Comparison of ENCODE assay signal across 19 mouse cellular contexts in the genomic region with DNA sequence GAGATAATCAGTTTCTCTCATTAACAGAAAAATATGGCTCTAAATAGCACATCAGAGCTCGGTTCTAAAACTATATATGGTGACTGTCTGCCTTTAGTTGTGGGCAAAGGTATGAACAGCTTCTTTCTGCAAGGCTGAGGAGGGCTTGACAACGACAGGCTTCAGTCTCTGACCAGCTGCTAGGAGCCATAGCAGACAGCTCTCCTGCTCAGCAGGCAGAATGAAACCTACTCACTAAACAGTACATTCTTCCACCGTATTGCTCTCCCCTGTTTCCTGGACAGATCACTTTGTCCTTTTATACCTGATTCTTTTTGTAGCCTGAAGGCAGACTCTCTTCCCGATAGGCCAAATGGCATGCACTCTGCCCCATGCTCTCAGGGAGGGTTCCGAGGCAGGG. TPM values are rescaled to one million over a fixed set of nuclear protein-coding genes. Genes with fewer than 3 reads are reported as not detected.
DNase-seq lines count a peak whose midpoint lies in the region; ATAC-seq lines count a peak whose summit lies in the region.
"Had no signal": no experiment of that assay in that cellular context is flagged by ENCODE, and none has a peak within 500 bp of the region (broad histone marks: within the 10 kb centered on the region; RNA-seq: fewer than 3 reads in every experiment).

No protein-coding gene starts in this region.

- WGBS in forebrain, embryonic 13.5 days, result 89% methylated on average over 5 of the region's 5 CpGs
- 89% methylated on average over 5 of the region's 5 CpGs for WGBS in forebrain, embryonic 10.5 days
- 86% methylated on average over 5 of the region's 5 CpGs for WGBS in hindbrain, embryonic 14.5 days
- 87% methylated on average over 5 of the region's 5 CpGs for WGBS in hindbrain, embryonic 12.5 days
- WGBS in neural tube, embryonic 13.5 days, result 83% methylated on average over 5 of the region's 5 CpGs
- 71% methylated on average over 5 of the region's 5 CpGs for WGBS in neural tube, embryonic 15.5 days

- H3K9me3 ChIP-seq in forebrain, embryonic 13.5 days (replicated peaks), result no peaks in the 10 kb centered on the region
- H3K9me3 ChIP-seq in forebrain, embryonic 10.5 days, result no peaks in the 10 kb centered on the region
- H3K9me3 ChIP-seq in hindbrain, embryonic 14.5 days (ENCODE audit: control insufficient read depth, low read length), result no peaks in the 10 kb centered on the region
- no peaks in the 10 kb centered on the region for H3K9me3 ChIP-seq in hindbrain, embryonic 12.5 days (replicated peaks)
- no peaks in the 10 kb centered on the region for H3K9me3 ChIP-seq in neural tube, embryonic 13.5 days
- H3K9me3 ChIP-seq in neural tube, embryonic 15.5 days (replicated peaks), result no peaks in the 10 kb centered on the region
- H3K9me3 ChIP-seq: heart, embryonic 10.5 days; heart, embryonic 15.5 days; midbrain, embryonic 12.5 days; stomach, embryonic 15.5 days had no signal

- H3K4me2 ChIP-seq in forebrain, embryonic 13.5 days, result no peak overlapping the region
- no peak overlapping the region for H3K4me2 ChIP-seq in hindbrain, embryonic 14.5 days (replicated peaks)
- no peak overlapping the region for H3K4me2 ChIP-seq in hindbrain, embryonic 12.5 days (replicated peaks)
- no peak overlapping the region for H3K4me2 ChIP-seq in neural tube, embryonic 13.5 days
- H3K4me2 ChIP-seq in neural tube, embryonic 15.5 days, result no peak overlapping the region
- H3K4me2 ChIP-seq: heart, embryonic 15.5 days; liver, embryonic 12.5 days; midbrain, embryonic 12.5 days; stomach, embryonic 15.5 days had no signal

- H3K9ac ChIP-seq in forebrain, embryonic 13.5 days, result no peak overlapping the region
- H3K9ac ChIP-seq in hindbrain, embryonic 14.5 days, result no peak overlapping the region
- no peak overlapping the region for H3K9ac ChIP-seq in hindbrain, embryonic 12.5 days
- no peak overlapping the region for H3K9ac ChIP-seq in neural tube, embryonic 13.5 days
- H3K9ac ChIP-seq in neural tube, embryonic 15.5 days (replicated peaks), result no peak overlapping the region
- H3K9ac ChIP-seq: heart, embryonic 15.5 days; liver, embryonic 12.5 days; liver, postnatal 0 days; midbrain, embryonic 12.5 days; stomach, embryonic 15.5 days had no signal

- H3K4me1 ChIP-seq in forebrain, embryonic 13.5 days, result no peaks in the 10 kb centered on the region
- H3K4me1 ChIP-seq in forebrain, embryonic 10.5 days, result no peaks in the 10 kb centered on the region
- no peaks in the 10 kb centered on the region for H3K4me1 ChIP-seq in hindbrain, embryonic 14.5 days (replicated peaks; ENCODE audit: control insufficient read depth, insufficient read depth, low read length)
- H3K4me1 ChIP-seq in hindbrain, embryonic 12.5 days, result no peaks in the 10 kb centered on the region
- 0 out of 2 replicates have a peak, but pooled peaks cover 3% of the 10 kb centered on the region for H3K4me1 ChIP-seq in neural tube, embryonic 13.5 days (replicated peaks)
- H3K4me1 ChIP-seq in neural tube, embryonic 15.5 days, result peaks cover 5% of the 10 kb centered on the region; the same call in 1 of the 2 replicates
- H3K4me1 ChIP-seq: heart, embryonic 10.5 days; heart, embryonic 15.5 days; midbrain, embryonic 12.5 days; stomach, embryonic 15.5 days had no signal

- no peak for ATAC-seq in forebrain, embryonic 13.5 days
- no peak for ATAC-seq in hindbrain, embryonic 14.5 days (ENCODE audit: low FRiP score)
- no peak for ATAC-seq in hindbrain, embryonic 12.5 days (ENCODE audit: low FRiP score)
- peak; percentile 27 for ATAC-seq in neural tube, embryonic 13.5 days (ENCODE audit: low read depth)
- no peak for ATAC-seq in neural tube, embryonic 15.5 days (ENCODE audit: low FRiP score)
- ATAC-seq: activated CD4-positive, CD25-positive, alpha-beta regulatory T cell, adult 4 months; intestine, postnatal 0 days; liver, embryonic 12.5 days; liver, postnatal 0 days had no signal

- no peak overlapping the region for H3K4me3 ChIP-seq in forebrain, embryonic 13.5 days
- H3K4me3 ChIP-seq in forebrain, embryonic 10.5 days, result no peak overlapping the region
- no peak overlapping the region for H3K4me3 ChIP-seq in hindbrain, embryonic 14.5 days (replicated peaks; ENCODE audit: low read length)
- H3K4me3 ChIP-seq in hindbrain, embryonic 12.5 days, result no peak overlapping the region
- no peak overlapping the region for H3K4me3 ChIP-seq in neural tube, embryonic 13.5 days
- H3K4me3 ChIP-seq in neural tube, embryonic 15.5 days (replicated peaks), result no peak overlapping the region
- H3K4me3 ChIP-seq: erythroblast, embryonic 14.5 days; heart, embryonic 10.5 days; heart, embryonic 15.5 days; liver, embryonic 12.5 days; midbrain, embryonic 12.5 days; stomach, embryonic 15.5 days had no signal

- no peak for DNase-seq in forebrain, embryonic 10.5 days (ENCODE audit: extremely low spot score, low spot score)
- no peak for DNase-seq in hindbrain, embryonic 14.5 days (ENCODE audit: low spot score)
- no peak for DNase-seq in neural tube, embryonic 10.5 days (ENCODE audit: extremely low spot score, low spot score)
- no peak for DNase-seq in adrenal gland, postnatal 25 days

- no peaks in the 10 kb centered on the region for H3K27me3 ChIP-seq in forebrain, embryonic 13.5 days
- no peaks in the 10 kb centered on the region for H3K27me3 ChIP-seq in forebrain, embryonic 10.5 days (ENCODE audit: poor library complexity, severe bottlenecking)
- no peaks in the 10 kb centered on the region for H3K27me3 ChIP-seq in hindbrain, embryonic 14.5 days (ENCODE audit: control insufficient read depth, insufficient read depth, low read length)
- H3K27me3 ChIP-seq in hindbrain, embryonic 12.5 days, result no peaks in the 10 kb centered on the region
- no peaks in the 10 kb centered on the region for H3K27me3 ChIP-seq in neural tube, embryonic 13.5 days
- H3K27me3 ChIP-seq in neural tube, embryonic 15.5 days (replicated peaks), result no peaks in the 10 kb centered on the region
- H3K27me3 ChIP-seq: heart, embryonic 15.5 days; liver, embryonic 12.5 days; midbrain, embryonic 12.5 days; stomach, embryonic 15.5 days had no signal

- H3K36me3 ChIP-seq in forebrain, embryonic 13.5 days (ENCODE audit: poor library complexity, severe bottlenecking), result peaks cover 35% of the 10 kb centered on the region
- H3K36me3 ChIP-seq in forebrain, embryonic 10.5 days (replicated peaks), result peaks cover 39% of the 10 kb centered on the region
- H3K36me3 ChIP-seq in hindbrain, embryonic 14.5 days (replicated peaks; ENCODE audit: control insufficient read depth, insufficient read depth), result peaks cover 47% of the 10 kb centered on the region
- peaks cover 28% of the 10 kb centered on the region for H3K36me3 ChIP-seq in hindbrain, embryonic 12.5 days
- H3K36me3 ChIP-seq in neural tube, embryonic 13.5 days, result peaks cover 46% of the 10 kb centered on the region
- H3K36me3 ChIP-seq in neural tube, embryonic 15.5 days, result peaks cover 34% of the 10 kb centered on the region

- H3K27ac ChIP-seq in forebrain, embryonic 13.5 days, result peak overlapping the region; percentile 45; the same call in 1 of the 2 replicates
- no peak overlapping the region for H3K27ac ChIP-seq in forebrain, embryonic 10.5 days
- peak overlapping the region; percentile 11; the same call in 1 of the 2 replicates for H3K27ac ChIP-seq in hindbrain, embryonic 14.5 days
- no peak overlapping the region for H3K27ac ChIP-seq in hindbrain, embryonic 12.5 days
- H3K27ac ChIP-seq in neural tube, embryonic 13.5 days (replicated peaks), result peak overlapping the region; percentile 6; the same call in 1 of the 2 replicates
- H3K27ac ChIP-seq in neural tube, embryonic 15.5 days (replicated peaks), result peak overlapping the region; percentile 14; the same call in 1 of the 2 replicates
- H3K27ac ChIP-seq: heart, embryonic 10.5 days; heart, embryonic 15.5 days; liver, embryonic 12.5 days; midbrain, embryonic 12.5 days; stomach, embryonic 15.5 days had no signal

RNA-seq across cellular contexts. Expression of gene Klc2, which starts 33.4 kb away (rescaled TPM):
- 41.1 and 43.6 TPM in 2 replicates for polyA plus RNA-seq in forebrain, embryonic 13.5 days (2015; fragmentation: Nextera tagmentation; extraction: Ambion mirVana)
- 26.4 and 27.5 TPM in 2 replicates for polyA plus RNA-seq in forebrain, embryonic 10.5 days (2016; fragmentation: Nextera tagmentation; extraction: Ambion mirVana)
- polyA plus RNA-seq in hindbrain, embryonic 14.5 days (2014; fragmentation: Nextera tagmentation; extraction: Ambion mirVana), result 72.7 and 72.9 TPM in 2 replicates
- polyA plus RNA-seq in hindbrain, embryonic 12.5 days (2016; fragmentation: Nextera tagmentation; extraction: Ambion mirVana), result 56.1 and 67.3 TPM in 2 replicates
- polyA plus RNA-seq in neural tube, embryonic 13.5 days (2015; fragmentation: Nextera tagmentation; extraction: Ambion mirVana), result 73.7 and 80.2 TPM in 2 replicates
- polyA plus RNA-seq in neural tube, embryonic 15.5 days (2015; fragmentation: Nextera tagmentation; extraction: Ambion mirVana), result 82.4 and 94.5 TPM in 2 replicates
- 47.3 and 54.2 TPM in 2 replicates for total RNA-seq in adrenal gland, postnatal 25 days (2021)

RNA-seq across cellular contexts. Expression of gene Rab1b, which starts 44.9 kb away (rescaled TPM):
- 235 and 252 TPM in 2 replicates for polyA plus RNA-seq in forebrain, embryonic 13.5 days (2015; fragmentation: Nextera tagmentation; extraction: Ambion mirVana)
- 253 and 255 TPM in 2 replicates for polyA plus RNA-seq in forebrain, embryonic 10.5 days (2016; fragmentation: Nextera tagmentation; extraction: Ambion mirVana)
- polyA plus RNA-seq in hindbrain, embryonic 14.5 days (2014; fragmentation: Nextera tagmentation; extraction: Ambion mirVana), result 210 and 213 TPM in 2 replicates
- 239 and 242 TPM in 2 replicates for polyA plus RNA-seq in hindbrain, embryonic 12.5 days (2016; fragmentation: Nextera tagmentation; extraction: Ambion mirVana)
- 211 and 234 TPM in 2 replicates for polyA plus RNA-seq in neural tube, embryonic 13.5 days (2015; fragmentation: Nextera tagmentation; extraction: Ambion mirVana)
- polyA plus RNA-seq in neural tube, embryonic 15.5 days (2015; fragmentation: Nextera tagmentation; extraction: Ambion mirVana), result 205 and 218 TPM in 2 replicates
- total RNA-seq in adrenal gland, postnatal 25 days (2021), result 165 and 186 TPM in 2 replicates

RNA-seq across cellular contexts. Expression of gene Cnih2, which starts 53.4 kb away (rescaled TPM):
- 208 and 212 TPM in 2 replicates for polyA plus RNA-seq in forebrain, embryonic 13.5 days (2015; fragmentation: Nextera tagmentation; extraction: Ambion mirVana)
- polyA plus RNA-seq in forebrain, embryonic 10.5 days (2016; fragmentation: Nextera tagmentation; extraction: Ambion mirVana), result 33.2 and 34.2 TPM in 2 replicates
- 485 and 502 TPM in 2 replicates for polyA plus RNA-seq in hindbrain, embryonic 14.5 days (2014; fragmentation: Nextera tagmentation; extraction: Ambion mirVana)
- 213 and 216 TPM in 2 replicates for polyA plus RNA-seq in hindbrain, embryonic 12.5 days (2016; fragmentation: Nextera tagmentation; extraction: Ambion mirVana)
- 267 and 318 TPM in 2 replicates for polyA plus RNA-seq in neural tube, embryonic 13.5 days (2015; fragmentation: Nextera tagmentation; extraction: Ambion mirVana)
- polyA plus RNA-seq in neural tube, embryonic 15.5 days (2015; fragmentation: Nextera tagmentation; extraction: Ambion mirVana), result 294 and 369 TPM in 2 replicates
- 1.1 and 2.7 TPM in 2 replicates for total RNA-seq in adrenal gland, postnatal 25 days (2021)
- total RNA-seq: megakaryocyte, adult 5-6 weeks; neutrophil, adult 5-6 weeks had no signal
- polyA plus RNA-seq: activated CD4-positive, CD25-positive, alpha-beta regulatory T cell, adult 4 months had no signal

Comparison
In these comparisons a context has a peak if more than half of its experiments do, and no peak if none do; other contexts are left out.
1. H3K27ac ChIP-seq: peak in forebrain, embryonic 13.5 days (single experiment), hindbrain, embryonic 14.5 days (single experiment), neural tube, embryonic 13.5 days (single experiment) and neural tube, embryonic 15.5 days (single experiment); none in forebrain, embryonic 10.5 days (single experiment) and hindbrain, embryonic 12.5 days (single experiment).